Comparison of ENCODE assay signal across 30 mouse cellular contexts in genomic region chr12:113430340-113430739, GRCm38 (mm10). TPM values are rescaled to one million over a fixed set of nuclear protein-coding genes. Genes with fewer than 3 reads are reported as not detected.
DNase-seq lines count a peak whose midpoint lies in the region; ATAC-seq lines count a peak whose summit lies in the region.
"Had no signal": no experiment of that assay in that cellular context is flagged by ENCODE, and none has a peak within 500 bp of the region (broad histone marks: within the 10 kb centered on the region; RNA-seq: fewer than 3 reads in every experiment).

No protein-coding gene starts in this region.

- no peak overlapping the region for H3K4me2 ChIP-seq in forebrain, embryonic 11.5 days (ENCODE audit: low read depth, low read length, severe bottlenecking)
- H3K4me2 ChIP-seq: forebrain, embryonic 13.5 days; heart, embryonic 15.5 days; hindbrain, embryonic 13.5 days; kidney, embryonic 15.5 days; limb, embryonic 15.5 days had no signal

- DNase-seq in layer of hippocampus, adult 11-12 months (ENCODE audit: low spot score) = peak; percentile 21
- no peak for DNase-seq in layer of hippocampus, postnatal 25 days (ENCODE audit: extremely low spot score in 1 of 2, low spot score in 1 of 2)
- DNase-seq in thymus, postnatal 25 days = peak; percentile 19
- no peak for DNase-seq in thymus, adult 18-20 months
- peak; percentile 75 for DNase-seq in induced T-regulatory cell, adult 2 months (ENCODE audit: low read depth)
- DNase-seq in thymus, postnatal 4 days = peak; percentile 36
- DNase-seq in kidney, adult 8-10 months = no peak
- no peak for DNase-seq in forebrain, embryonic 11.5 days (ENCODE audit: low spot score)
- DNase-seq: B cell, adult 2 months; cerebellum, adult 18-20 months; cerebellum, postnatal 25 days; gastrocnemius, postnatal 14 days; kidney, postnatal 4 days; layer of hippocampus, postnatal 36 days; liver, postnatal 0 days; lung, postnatal 10 days; midbrain, embryonic 14.5 days; retina, postnatal 1 day had no signal

- no peaks in the 10 kb centered on the region for H3K27me3 ChIP-seq in forebrain, embryonic 11.5 days (ENCODE audit: control insufficient read depth, insufficient read depth, low read length)
- H3K27me3 ChIP-seq: forebrain, embryonic 13.5 days; heart, embryonic 15.5 days; hindbrain, embryonic 13.5 days; kidney, embryonic 15.5 days; limb, embryonic 15.5 days had no signal

- 84% methylated on average over 6 of the region's 6 CpGs for whole genome bisulfite sequencing in forebrain, embryonic 11.5 days

- H3K4me3 ChIP-seq in forebrain, embryonic 11.5 days (ENCODE audit: low read depth, low read length) = no peak overlapping the region
- H3K4me3 ChIP-seq: forebrain, embryonic 13.5 days; heart, embryonic 15.5 days; hindbrain, embryonic 13.5 days; kidney, embryonic 15.5 days; limb, embryonic 15.5 days; megakaryocyte, embryonic 14.5 days; myocyte had no signal

- H3K4me1 ChIP-seq in forebrain, embryonic 11.5 days (replicated peaks; ENCODE audit: control insufficient read depth, insufficient read depth, low read length) = no peaks in the 10 kb centered on the region
- H3K4me1 ChIP-seq: forebrain, embryonic 13.5 days; heart, embryonic 15.5 days; hindbrain, embryonic 13.5 days; kidney, embryonic 15.5 days; limb, embryonic 15.5 days; megakaryocyte, embryonic 14.5 days had no signal

- ATAC-seq in forebrain, embryonic 11.5 days (replicated peaks; ENCODE audit: low FRiP score) = no peak
- ATAC-seq: forebrain, embryonic 13.5 days; liver, postnatal 0 days had no signal

- no peak overlapping the region for H3K9ac ChIP-seq in forebrain, embryonic 11.5 days (ENCODE audit: low read length)
- H3K9ac ChIP-seq: forebrain, embryonic 13.5 days; heart, embryonic 15.5 days; hindbrain, embryonic 13.5 days; kidney, embryonic 15.5 days; limb, embryonic 15.5 days; liver, postnatal 0 days had no signal

- H3K36me3 ChIP-seq in forebrain, embryonic 11.5 days (ENCODE audit: control insufficient read depth, insufficient read depth, low read length) = no peaks in the 10 kb centered on the region
- H3K36me3 ChIP-seq: heart, embryonic 15.5 days; hindbrain, embryonic 13.5 days; kidney, embryonic 15.5 days; limb, embryonic 15.5 days had no signal

- H3K9me3 ChIP-seq in forebrain, embryonic 11.5 days (ENCODE audit: control insufficient read depth, low read length) = no peaks in the 10 kb centered on the region; the same call in none of the 2 replicates
- H3K9me3 ChIP-seq: heart, embryonic 15.5 days; hindbrain, embryonic 13.5 days; kidney, embryonic 15.5 days; limb, embryonic 15.5 days; megakaryocyte, embryonic 14.5 days had no signal

- no peak overlapping the region for H3K27ac ChIP-seq in forebrain, embryonic 11.5 days (ENCODE audit: low read depth, low read length)
- H3K27ac ChIP-seq: forebrain, embryonic 13.5 days; heart, embryonic 15.5 days; hindbrain, embryonic 13.5 days; kidney, embryonic 15.5 days; limb, embryonic 15.5 days had no signal

RNA-seq across cellular contexts. Expression of gene Adam6b, which starts 59.0 kb away (rescaled TPM):
- not detected for total RNA-seq in layer of hippocampus, postnatal 25 days (2021)
- polyA plus RNA-seq in forebrain, embryonic 11.5 days (2014; fragmentation: Nextera tagmentation; extraction: Ambion mirVana) = not detected in 2 replicates
- total RNA-seq: adrenal gland, adult 18-20 months; gastrocnemius, postnatal 14 days; heart, adult 8-10 months; layer of hippocampus, postnatal 36 days; left cerebral cortex, postnatal 25 days had no signal
- polyA plus RNA-seq: forebrain, embryonic 13.5 days; frontal cortex, adult 2 months; heart, embryonic 15.5 days; hindbrain, embryonic 13.5 days; intestine, embryonic 14.5 days; kidney, embryonic 15.5 days; limb, embryonic 15.5 days; liver, postnatal 0 days; midbrain, embryonic 14.5 days; myocyte had no signal

Comparison
In these comparisons a context has a peak if more than half of its experiments do, and no peak if none do; other contexts are left out.
1. DNase-seq: peak in layer of hippocampus, adult 11-12 months (single experiment), thymus, postnatal 25 days (single experiment), induced T-regulatory cell, adult 2 months (single experiment) and thymus, postnatal 4 days (single experiment); none in layer of hippocampus, postnatal 25 days (0 of 2), thymus, adult 18-20 months (0 of 2), kidney, adult 8-10 months (0 of 2) and forebrain, embryonic 11.5 days (single experiment).